Mouse (Mus musculus): ENCODE measurements around the gene Stx1a. TPM values are rescaled to one million over a fixed set of nuclear protein-coding genes. Genes with fewer than 3 reads are reported as not detected.
A peak's percentile ranks its signal among the peaks of the same experiment; 100 is the strongest.

The Stx1a gene
- polyA plus RNA-seq (2015; fragmentation: Nextera tagmentation; extraction: Ambion mirVana) = 12.5 and 14.0 TPM in 2 replicates

DNA sequence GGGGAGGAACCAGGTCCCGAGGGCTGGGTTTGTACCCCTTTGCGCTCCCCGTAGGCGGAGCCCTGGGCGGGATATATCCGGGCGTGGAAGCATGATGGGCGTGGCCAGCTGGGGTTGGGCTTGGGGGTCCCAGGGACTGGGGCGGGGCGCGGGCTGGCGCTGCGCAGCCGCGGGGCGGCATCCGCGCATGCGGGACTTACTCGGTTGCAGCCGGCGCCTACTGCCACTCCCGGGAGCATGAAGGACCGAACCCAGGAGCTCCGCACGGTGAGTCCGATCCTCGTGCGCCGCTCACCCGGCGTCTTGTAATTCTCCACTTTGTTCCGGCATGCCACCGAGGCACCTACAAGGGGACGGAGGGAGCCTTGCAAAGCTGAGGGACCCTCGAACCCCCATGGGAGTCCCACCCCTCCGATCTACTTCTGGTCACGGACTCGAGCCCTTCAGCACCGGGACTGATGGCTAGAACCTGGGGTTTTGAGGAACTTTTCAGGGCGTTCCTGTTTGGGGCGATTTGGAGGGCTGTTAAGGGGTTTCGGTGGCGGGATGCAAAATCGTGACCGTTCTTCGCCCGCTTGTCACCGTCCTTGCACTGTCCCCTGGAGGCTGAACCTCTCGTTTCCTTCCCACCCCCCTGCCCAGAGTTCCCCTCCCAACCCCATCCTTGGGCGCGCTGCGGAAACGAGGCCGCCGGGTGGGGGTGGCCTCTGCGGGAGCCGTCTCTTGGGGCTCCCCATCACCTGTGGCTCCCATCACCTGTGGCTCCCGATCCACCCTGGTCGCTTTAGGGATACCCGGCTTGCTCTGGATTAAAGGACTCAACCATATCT is at the start of gene Stx1a:
Gene Stx1a, plus strand, starts transcription at position 139 of the 830 bp plus-strand sequence.
- Histone ChIP-seq H3K9ac (ENCODE audit: low read length) (peak within 1 kb of the TSS; percentile 79), H3K4me1 (ENCODE audit: control insufficient read depth, insufficient read depth, low read length) (peaks cover 29% of the 10 kb centered on the region), H3K4me2 (ENCODE audit: low read depth, low read length) (peak within 1 kb of the TSS; percentile 87), H3K9me3 (replicated peaks; ENCODE audit: control insufficient read depth, low read length) (no peaks in the 10 kb centered on the region), H3K36me3 (ENCODE audit: control insufficient read depth, insufficient read depth, low read length) (no peaks in the 10 kb centered on the region), H3K4me3 (replicated peaks; ENCODE audit: low read length) (peak within 1 kb of the TSS; percentile 60), H3K27me3 (ENCODE audit: control insufficient read depth, insufficient read depth, low read length) (no peaks in the 10 kb centered on the region), H3K27ac (ENCODE audit: low read length) (peak within 1 kb of the TSS; percentile 18)
- WGBS = under 1% methylated on average over 61 of the region's 61 CpGs
- peak; percentile 95 for ATAC-seq (ENCODE audit: insufficient read depth, low FRiP score)

DNA sequence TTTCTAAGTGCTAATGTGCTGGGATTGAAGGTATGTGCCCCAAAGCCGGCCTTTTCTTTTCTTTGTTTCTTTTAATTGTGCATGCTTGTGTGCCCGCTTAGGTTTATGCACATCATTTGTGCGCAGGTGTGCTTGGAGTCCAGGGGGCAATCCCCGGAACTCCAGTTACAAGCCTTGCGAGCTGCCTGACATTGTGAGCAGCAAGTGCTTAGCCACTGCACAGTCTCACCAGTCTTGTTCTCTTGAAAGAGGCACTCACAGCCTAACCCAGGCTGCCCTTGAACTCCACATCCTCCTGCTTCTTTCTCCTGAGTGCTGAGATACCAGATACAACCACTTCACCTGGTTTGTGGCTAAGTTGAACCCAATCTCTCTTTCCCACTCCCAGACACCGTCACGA is 49.8 kb upstream of the Stx1a start:
- Histone ChIP-seq H3K27ac (ENCODE audit: low read length) (no peak overlapping the region), H3K4me3 (replicated peaks; ENCODE audit: low read length) (no peak overlapping the region), H3K9ac (ENCODE audit: low read length) (no peak overlapping the region), H3K4me1 (ENCODE audit: control insufficient read depth, insufficient read depth, low read length) (no peaks in the 10 kb centered on the region; the same call in 1 of the 2 replicates), H3K9me3 (replicated peaks; ENCODE audit: control insufficient read depth, low read length) (no peaks in the 10 kb centered on the region), H3K4me2 (ENCODE audit: low read depth, low read length) (no peak overlapping the region), H3K36me3 (ENCODE audit: control insufficient read depth, insufficient read depth, low read length) (no peaks in the 10 kb centered on the region), H3K27me3 (ENCODE audit: control insufficient read depth, insufficient read depth, low read length) (no peaks in the 10 kb centered on the region; the same call in 1 of the 2 replicates)
- ATAC-seq (ENCODE audit: insufficient read depth, low FRiP score) = no peak
- 83% methylated on average over 7 of the region's 7 CpGs for WGBS

DNA sequence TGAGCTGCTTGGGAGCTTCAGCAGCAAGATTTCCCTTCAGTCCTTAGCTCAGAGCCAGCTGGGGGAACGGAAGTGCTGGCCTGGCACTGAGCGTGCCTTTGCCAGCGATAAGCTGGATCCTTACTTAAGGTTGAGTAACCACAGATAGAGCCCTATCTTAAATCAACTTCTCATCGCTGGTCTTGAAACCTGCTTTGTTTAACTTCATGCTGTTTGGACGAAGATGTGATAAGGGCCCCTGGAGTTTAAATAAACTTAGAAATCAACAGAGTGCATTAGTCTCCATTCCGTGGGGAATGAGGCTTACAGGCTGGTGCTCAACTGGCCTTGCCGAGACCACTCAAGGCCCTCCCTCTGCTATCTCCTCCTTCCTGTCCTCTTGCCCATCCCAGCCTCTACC is 49.0 kb upstream of the Stx1a start:
- H3K9ac ChIP-seq (ENCODE audit: low read length) = no peak overlapping the region
- no peaks in the 10 kb centered on the region for H3K36me3 ChIP-seq (ENCODE audit: control insufficient read depth, insufficient read depth, low read length)
- H3K27me3 ChIP-seq (ENCODE audit: control insufficient read depth, insufficient read depth, low read length) = no peaks in the 10 kb centered on the region; the same call in 1 of the 2 replicates
- 15% methylated on average over 7 of the region's 7 CpGs for WGBS
- H3K4me3 ChIP-seq (replicated peaks; ENCODE audit: low read length) = no peak overlapping the region
- H3K9me3 ChIP-seq (replicated peaks; ENCODE audit: control insufficient read depth, low read length) = no peaks in the 10 kb centered on the region
- ATAC-seq (ENCODE audit: insufficient read depth, low FRiP score) = peak; percentile 63
- no peaks in the 10 kb centered on the region; the same call in 1 of the 2 replicates for H3K4me1 ChIP-seq (ENCODE audit: control insufficient read depth, insufficient read depth, low read length)
- no peak overlapping the region for H3K27ac ChIP-seq (ENCODE audit: low read length)
- no peak overlapping the region for H3K4me2 ChIP-seq (ENCODE audit: low read depth, low read length)

DNA sequence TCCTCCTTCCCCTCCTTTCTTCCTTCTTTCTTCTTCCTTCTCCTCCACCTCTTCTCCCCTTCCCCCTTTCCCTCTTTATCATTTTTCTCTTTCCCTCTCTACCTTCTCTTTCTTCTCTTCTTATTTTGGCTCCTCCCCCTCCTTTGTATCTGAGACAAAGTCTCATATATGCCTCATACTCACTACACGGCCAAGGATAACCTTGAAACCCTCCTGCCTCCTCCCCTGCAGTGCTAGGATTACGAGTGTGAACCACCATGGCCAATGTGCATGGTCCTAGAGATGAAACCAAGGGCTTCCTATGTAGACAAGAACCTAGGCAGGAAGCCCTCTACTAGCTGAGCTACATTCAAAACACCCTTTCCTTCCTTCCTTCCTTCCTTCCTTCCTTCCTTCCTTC is 48.4 kb upstream of the Stx1a start:
- no peaks in the 10 kb centered on the region; the same call in 1 of the 2 replicates for H3K4me1 ChIP-seq (ENCODE audit: control insufficient read depth, insufficient read depth, low read length)
- H3K27me3 ChIP-seq (ENCODE audit: control insufficient read depth, insufficient read depth, low read length) = no peaks in the 10 kb centered on the region; the same call in 1 of the 2 replicates

DNA sequence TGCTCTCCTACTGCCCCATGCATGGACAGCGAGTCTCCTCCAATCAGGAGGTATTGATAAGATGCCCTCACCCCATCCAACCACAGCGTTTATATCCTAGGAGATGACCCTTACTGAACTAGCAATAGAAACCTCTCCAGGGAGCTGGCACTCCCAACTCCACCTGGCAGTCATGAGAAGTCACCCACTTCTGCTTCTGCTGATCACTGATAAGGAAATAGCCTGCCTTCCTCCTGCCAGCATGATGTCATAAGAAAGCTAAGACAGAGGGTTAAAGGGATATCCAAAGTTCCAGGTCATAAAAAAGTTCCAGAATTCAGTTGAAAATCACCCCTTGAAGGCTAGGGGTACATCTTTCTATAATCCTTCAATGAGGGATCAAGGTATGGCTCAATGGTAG is 47.1 kb upstream of the Stx1a start:
- 88% methylated on average over 2 of the region's 2 CpGs for WGBS
- H3K9me3 ChIP-seq (replicated peaks; ENCODE audit: control insufficient read depth, low read length) = no peaks in the 10 kb centered on the region
- no peak overlapping the region for H3K9ac ChIP-seq (ENCODE audit: low read length)
- no peaks in the 10 kb centered on the region; the same call in 1 of the 2 replicates for H3K27me3 ChIP-seq (ENCODE audit: control insufficient read depth, insufficient read depth, low read length)
- H3K36me3 ChIP-seq (ENCODE audit: control insufficient read depth, insufficient read depth, low read length) = no peaks in the 10 kb centered on the region
- no peak overlapping the region for H3K27ac ChIP-seq (ENCODE audit: low read length)
- H3K4me3 ChIP-seq (replicated peaks; ENCODE audit: low read length) = no peak overlapping the region
- no peak for ATAC-seq (ENCODE audit: insufficient read depth, low FRiP score)
- no peaks in the 10 kb centered on the region; the same call in 1 of the 2 replicates for H3K4me1 ChIP-seq (ENCODE audit: control insufficient read depth, insufficient read depth, low read length)
- H3K4me2 ChIP-seq (ENCODE audit: low read depth, low read length) = no peak overlapping the region

More for the DNA sequence above, 48.4 kb upstream of the Stx1a start:
- 51% methylated on average over 2 of the region's 2 CpGs for WGBS
- Histone ChIP-seq H3K36me3 (ENCODE audit: control insufficient read depth, insufficient read depth, low read length) (no peaks in the 10 kb centered on the region), H3K9ac (ENCODE audit: low read length) (no peak overlapping the region), H3K4me2 (ENCODE audit: low read depth, low read length) (no peak overlapping the region), H3K9me3 (replicated peaks; ENCODE audit: control insufficient read depth, low read length) (no peaks in the 10 kb centered on the region), H3K4me3 (replicated peaks; ENCODE audit: low read length) (no peak overlapping the region), H3K27ac (ENCODE audit: low read length) (no peak overlapping the region)
- ATAC-seq (ENCODE audit: insufficient read depth, low FRiP score) = no peak

DNA sequence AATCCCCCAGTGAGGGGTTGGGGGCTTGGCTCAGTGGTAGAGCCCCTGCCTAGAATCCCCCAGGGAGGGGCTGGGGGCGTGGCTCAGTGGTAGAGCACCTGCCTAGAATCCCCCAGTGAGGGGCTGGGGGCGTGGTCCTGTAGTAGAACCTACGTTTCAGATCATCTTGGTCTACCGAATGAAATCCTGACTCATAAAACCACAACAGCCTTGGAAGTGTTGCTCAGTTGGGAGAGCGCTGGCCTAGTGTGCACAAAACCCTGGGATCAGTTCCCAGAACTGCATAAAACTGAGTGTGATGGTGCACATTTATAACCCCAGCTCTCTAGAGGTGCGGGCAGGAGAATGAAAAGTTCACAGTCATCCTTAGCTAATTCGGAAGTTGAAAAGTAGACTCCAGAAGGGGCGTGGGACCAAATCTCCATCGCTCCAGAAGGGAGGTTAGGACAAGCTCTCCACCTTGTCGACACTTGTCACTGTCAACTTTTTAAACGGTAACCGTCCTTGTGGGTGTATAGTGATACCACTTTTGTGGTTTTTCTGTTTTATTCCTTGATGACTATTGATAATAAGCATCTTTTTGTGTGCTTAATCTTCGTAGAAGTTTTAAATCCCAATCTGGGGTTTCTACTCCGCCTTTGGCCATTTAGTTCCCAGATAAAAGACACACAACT is 46.6 kb upstream of the Stx1a start:
- Histone ChIP-seq H3K4me2 (ENCODE audit: low read depth, low read length) (no peak overlapping the region), H3K27me3 (ENCODE audit: control insufficient read depth, insufficient read depth, low read length) (no peaks in the 10 kb centered on the region; the same call in 1 of the 2 replicates), H3K4me3 (replicated peaks; ENCODE audit: low read length) (no peak overlapping the region), H3K4me1 (ENCODE audit: control insufficient read depth, insufficient read depth, low read length) (no peaks in the 10 kb centered on the region; the same call in 1 of the 2 replicates), H3K9ac (ENCODE audit: low read length) (no peak overlapping the region), H3K9me3 (replicated peaks; ENCODE audit: control insufficient read depth, low read length) (no peaks in the 10 kb centered on the region), H3K36me3 (ENCODE audit: control insufficient read depth, insufficient read depth, low read length) (no peaks in the 10 kb centered on the region), H3K27ac (ENCODE audit: low read length) (no peak overlapping the region)
- 79% methylated on average over 14 of the region's 14 CpGs for WGBS
- no peak for ATAC-seq (ENCODE audit: insufficient read depth, low FRiP score)

DNA sequence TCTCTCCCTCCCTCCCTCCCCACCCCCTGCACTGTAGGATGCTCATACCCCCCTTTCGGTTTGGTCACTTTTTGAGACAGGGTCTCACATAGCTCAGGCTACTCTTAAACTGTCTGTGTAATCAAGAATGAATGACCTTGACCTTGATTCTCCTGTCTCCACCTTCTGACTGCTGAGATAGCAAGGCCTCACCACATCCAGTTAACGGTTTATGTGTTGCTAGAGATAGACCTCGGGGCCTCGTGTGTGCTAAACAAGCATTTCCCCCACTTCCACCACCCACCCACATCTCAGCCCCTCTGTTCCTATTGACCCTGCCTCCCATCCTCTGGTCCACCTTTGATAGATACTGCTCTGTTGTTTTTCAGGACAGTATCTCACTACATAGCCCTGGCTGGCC is 45.4 kb upstream of the Stx1a start:
- H3K27me3 ChIP-seq (ENCODE audit: control insufficient read depth, insufficient read depth, low read length) = no peaks in the 10 kb centered on the region; the same call in 1 of the 2 replicates
- H3K4me3 ChIP-seq (replicated peaks; ENCODE audit: low read length) = no peak overlapping the region
- H3K36me3 ChIP-seq (ENCODE audit: control insufficient read depth, insufficient read depth, low read length) = no peaks in the 10 kb centered on the region
- no peaks in the 10 kb centered on the region; the same call in 1 of the 2 replicates for H3K4me1 ChIP-seq (ENCODE audit: control insufficient read depth, insufficient read depth, low read length)
- WGBS = 78% methylated on average over 4 of the region's 4 CpGs
- no peak overlapping the region for H3K4me2 ChIP-seq (ENCODE audit: low read depth, low read length)
- no peak overlapping the region for H3K9ac ChIP-seq (ENCODE audit: low read length)
- no peak for ATAC-seq (ENCODE audit: insufficient read depth, low FRiP score)
- H3K9me3 ChIP-seq (replicated peaks; ENCODE audit: control insufficient read depth, low read length) = no peaks in the 10 kb centered on the region
- no peak overlapping the region for H3K27ac ChIP-seq (ENCODE audit: low read length)

DNA sequence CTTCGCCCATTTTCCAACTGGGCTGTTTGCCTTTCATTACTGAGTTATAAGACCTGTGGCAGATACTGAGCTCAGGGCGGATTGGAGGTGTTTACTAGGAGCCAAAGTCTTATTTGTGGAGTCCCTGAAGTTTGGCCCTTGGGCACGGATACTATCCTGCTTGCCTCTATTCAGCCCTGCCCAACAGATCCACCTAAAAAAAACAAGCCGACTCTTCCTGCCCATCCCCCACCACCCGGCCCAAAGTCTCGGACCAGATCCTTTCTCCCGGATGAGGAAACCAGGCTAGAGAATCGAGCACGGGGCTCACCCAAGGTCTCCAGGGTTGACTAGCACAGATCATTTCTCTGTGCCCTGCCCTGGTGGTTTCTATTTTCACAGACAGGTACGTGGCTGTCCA is 42.1 kb upstream of the Stx1a start:
- H3K36me3 ChIP-seq (ENCODE audit: control insufficient read depth, insufficient read depth, low read length) = no peaks in the 10 kb centered on the region
- H3K9ac ChIP-seq (ENCODE audit: low read length) = no peak overlapping the region
- no peak overlapping the region for H3K27ac ChIP-seq (ENCODE audit: low read length)
- no peak for ATAC-seq (ENCODE audit: insufficient read depth, low FRiP score)
- no peak overlapping the region for H3K4me3 ChIP-seq (replicated peaks; ENCODE audit: low read length)
- 49% methylated on average over 10 of the region's 10 CpGs for WGBS
- H3K4me2 ChIP-seq (ENCODE audit: low read depth, low read length) = no peak overlapping the region
- H3K4me1 ChIP-seq (ENCODE audit: control insufficient read depth, insufficient read depth, low read length) = peaks cover 5% of the 10 kb centered on the region; the same call in 1 of the 2 replicates
- no peaks in the 10 kb centered on the region for H3K9me3 ChIP-seq (replicated peaks; ENCODE audit: control insufficient read depth, low read length)
- peaks cover 13% of the 10 kb centered on the region for H3K27me3 ChIP-seq (ENCODE audit: control insufficient read depth, insufficient read depth, low read length)

DNA sequence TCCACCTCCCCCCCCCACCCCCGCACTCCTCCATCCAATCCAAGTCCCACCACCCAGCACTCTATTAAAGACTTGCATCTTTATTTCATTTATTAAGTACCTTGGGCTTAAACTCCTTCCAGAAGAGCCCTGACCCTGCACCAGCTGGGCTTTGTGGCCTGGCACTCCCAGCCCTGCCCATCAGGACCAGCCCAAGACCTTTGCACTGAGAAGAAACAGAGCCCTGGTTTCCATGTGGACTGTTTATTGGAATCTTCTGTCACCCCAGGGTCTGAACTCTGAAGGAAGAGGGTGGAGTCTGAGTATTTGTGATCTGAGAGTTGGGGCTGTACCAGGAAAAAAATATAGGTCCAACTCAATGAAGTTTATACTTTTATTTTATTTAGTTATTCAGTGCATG is 40.2 kb upstream of the Stx1a start:
- H3K27me3 ChIP-seq (ENCODE audit: control insufficient read depth, insufficient read depth, low read length) = peaks cover 31% of the 10 kb centered on the region
- H3K9me3 ChIP-seq (replicated peaks; ENCODE audit: control insufficient read depth, low read length) = no peaks in the 10 kb centered on the region
- H3K36me3 ChIP-seq (ENCODE audit: control insufficient read depth, insufficient read depth, low read length) = no peaks in the 10 kb centered on the region
- H3K4me3 ChIP-seq (replicated peaks; ENCODE audit: low read length) = no peak overlapping the region
- WGBS = 83% methylated on average over 1 of the region's 1 CpGs
- no peak for ATAC-seq (ENCODE audit: insufficient read depth, low FRiP score)
- H3K9ac ChIP-seq (ENCODE audit: low read length) = no peak overlapping the region
- peaks cover 11% of the 10 kb centered on the region; the same call in 1 of the 2 replicates for H3K4me1 ChIP-seq (ENCODE audit: control insufficient read depth, insufficient read depth, low read length)
- no peak overlapping the region for H3K27ac ChIP-seq (ENCODE audit: low read length)
- H3K4me2 ChIP-seq (ENCODE audit: low read depth, low read length) = no peak overlapping the region
